Mouse (Mus musculus): Measurements from ENCODE around the gene Lgals12.

GRCm38 (mm10) chr19:7648913-7649666 is 42.1 kb upstream of the Lgals12 start:
- TF ChIP-seq ZNF384 (IDR thresholded peaks at IDR 0.05; ENCODE audit: low read depth, low read length) (peak; percentile 46), MAX (IDR thresholded peaks at IDR 0.05; ENCODE audit: low read length) (no peak), ZMIZ1 (IDR thresholded peaks at IDR 0.05; ENCODE audit: low read depth, low read length) (no peak), CTCF (conservative IDR thresholded peaks at IDR 0.05 in 1 of 2, IDR thresholded peaks at IDR 0.05 in 1 of 2; ENCODE audit: low read depth in 2 of 2, low read length in 2 of 2) (no peak), POLR2A (IDR thresholded peaks at IDR 0.05; ENCODE audit: low read depth, low read length) (no peak), EP300 (IDR thresholded peaks at IDR 0.05; ENCODE audit: low read length) (no peak), UBTF (IDR thresholded peaks at IDR 0.05; ENCODE audit: low read depth, low read length) (no peak), MAFK (IDR thresholded peaks at IDR 0.05; ENCODE audit: insufficient replicate concordance, low read length) (no peak)
